Mouse (Mus musculus): ENCODE data around the gene Map3k13. TPM values are rescaled to one million over a fixed set of nuclear protein-coding genes. Genes with fewer than 3 reads are reported as not detected.

Map3k13 gene
- polyA plus RNA-seq, 1 experiment from 2014 or later: 3.5 TPM

DNA sequence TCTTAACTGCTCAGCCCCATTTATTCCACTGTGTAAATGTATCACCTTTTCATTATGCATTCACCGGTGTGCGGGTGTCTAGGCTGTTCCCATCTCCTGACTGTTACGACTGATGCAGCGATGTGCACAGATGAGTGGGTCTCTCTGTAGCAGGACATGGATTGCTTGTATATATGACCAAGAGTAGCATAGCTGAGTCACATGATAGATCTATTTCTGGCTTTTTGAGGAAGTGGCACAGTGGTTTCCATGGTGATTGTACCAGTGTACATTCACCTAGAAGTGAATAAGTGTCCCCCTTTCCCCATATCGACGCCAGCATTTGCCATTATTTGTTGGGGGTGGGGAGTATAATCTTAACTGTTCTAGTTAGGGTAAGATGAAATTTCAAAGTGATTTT, 119.2 kb downstream of the Map3k13 start:
- H3K27ac ChIP-seq (ENCODE audit: low read depth, low read length): no peak overlapping the region
- 93% methylated on average over 6 of the region's 6 CpGs for WGBS
- no peak for DNase-seq (ENCODE audit: low spot score)

DNA sequence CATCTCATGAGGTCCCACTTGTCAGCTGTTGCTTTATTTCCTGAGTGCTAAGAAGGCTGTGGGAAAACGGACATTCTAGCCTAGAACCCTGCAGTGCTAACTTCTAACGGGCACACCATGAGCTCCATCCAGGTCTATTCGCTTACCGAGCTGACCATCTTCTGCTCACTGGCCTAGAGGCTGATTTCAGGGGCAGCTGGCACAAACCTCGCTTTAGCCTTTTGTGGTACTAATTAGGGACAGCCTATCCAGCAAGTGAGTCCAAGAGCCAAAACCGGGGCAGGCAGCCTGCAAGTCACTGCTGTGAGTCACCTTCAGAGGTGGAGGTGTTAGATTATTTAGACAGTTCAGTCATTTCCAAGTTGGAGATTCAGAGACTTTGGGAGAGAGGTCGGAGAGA, 122.5 kb downstream of the Map3k13 start:
- WGBS: 65% methylated on average over 7 of the region's 7 CpGs
- Histone ChIP-seq H3K36me3 (ENCODE audit: control insufficient read depth, insufficient read depth, low read length) (no peaks in the 10 kb centered on the region), H3K9me3 (ENCODE audit: control insufficient read depth, low read length) (no peaks in the 10 kb centered on the region), H3K27ac (ENCODE audit: low read depth, low read length) (no peak overlapping the region), H3K4me1 (replicated peaks; ENCODE audit: control insufficient read depth, insufficient read depth, low read length) (no peaks in the 10 kb centered on the region), H3K9ac (ENCODE audit: low read length) (no peak overlapping the region), H3K4me3 (ENCODE audit: low read depth, low read length) (no peak overlapping the region), H3K27me3 (ENCODE audit: control insufficient read depth, insufficient read depth, low read length) (no peaks in the 10 kb centered on the region), H3K4me2 (ENCODE audit: low read depth, low read length, severe bottlenecking) (no peak overlapping the region)
- DNase-seq (ENCODE audit: low spot score) (no peak), ATAC-seq (replicated peaks; ENCODE audit: low FRiP score) (no peak)

More for the DNA sequence above, 119.2 kb downstream of the Map3k13 start:
- H3K4me1 ChIP-seq (replicated peaks; ENCODE audit: control insufficient read depth, insufficient read depth, low read length): no peaks in the 10 kb centered on the region
- ATAC-seq (replicated peaks; ENCODE audit: low FRiP score): no peak
- no peak overlapping the region for H3K4me2 ChIP-seq (ENCODE audit: low read depth, low read length, severe bottlenecking)
- H3K9me3 ChIP-seq (ENCODE audit: control insufficient read depth, low read length): no peaks in the 10 kb centered on the region
- no peak overlapping the region for H3K9ac ChIP-seq (ENCODE audit: low read length)
- H3K27me3 ChIP-seq (ENCODE audit: control insufficient read depth, insufficient read depth, low read length): no peaks in the 10 kb centered on the region
- no peaks in the 10 kb centered on the region for H3K36me3 ChIP-seq (ENCODE audit: control insufficient read depth, insufficient read depth, low read length)
- no peak overlapping the region for H3K4me3 ChIP-seq (ENCODE audit: low read depth, low read length)

DNA sequence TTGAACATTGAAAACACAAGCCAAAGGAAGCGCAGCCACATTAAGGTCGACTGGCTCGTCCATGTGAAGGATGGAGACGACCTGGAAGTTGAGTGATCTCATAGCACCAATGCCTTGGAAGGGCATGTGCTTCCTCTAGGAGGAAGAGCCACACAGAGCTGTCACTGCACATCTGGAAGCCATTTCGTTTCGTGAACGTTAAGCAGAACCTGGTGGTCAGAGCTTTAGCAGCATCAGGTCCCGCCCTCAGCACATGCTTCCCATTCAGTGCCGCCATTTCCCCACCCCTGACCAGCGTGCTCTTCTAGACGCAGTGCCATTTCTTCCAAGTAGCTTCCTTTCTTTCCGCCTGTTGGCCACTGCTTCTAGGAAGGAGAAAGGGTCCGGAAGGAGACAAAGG, 134.3 kb downstream of the Map3k13 start:
- ATAC-seq (replicated peaks; ENCODE audit: low FRiP score): no peak
- Histone ChIP-seq H3K27me3 (ENCODE audit: control insufficient read depth, insufficient read depth, low read length) (no peaks in the 10 kb centered on the region), H3K36me3 (ENCODE audit: control insufficient read depth, insufficient read depth, low read length) (no peaks in the 10 kb centered on the region), H3K4me2 (ENCODE audit: low read depth, low read length, severe bottlenecking) (no peak overlapping the region), H3K27ac (ENCODE audit: low read depth, low read length) (no peak overlapping the region), H3K4me1 (replicated peaks; ENCODE audit: control insufficient read depth, insufficient read depth, low read length) (no peaks in the 10 kb centered on the region), H3K4me3 (ENCODE audit: low read depth, low read length) (no peak overlapping the region), H3K9ac (ENCODE audit: low read length) (no peak overlapping the region), H3K9me3 (ENCODE audit: control insufficient read depth, low read length) (no peaks in the 10 kb centered on the region)
- WGBS: 81% methylated on average over 13 of the region's 13 CpGs
- no peak for DNase-seq (ENCODE audit: low spot score)

DNA sequence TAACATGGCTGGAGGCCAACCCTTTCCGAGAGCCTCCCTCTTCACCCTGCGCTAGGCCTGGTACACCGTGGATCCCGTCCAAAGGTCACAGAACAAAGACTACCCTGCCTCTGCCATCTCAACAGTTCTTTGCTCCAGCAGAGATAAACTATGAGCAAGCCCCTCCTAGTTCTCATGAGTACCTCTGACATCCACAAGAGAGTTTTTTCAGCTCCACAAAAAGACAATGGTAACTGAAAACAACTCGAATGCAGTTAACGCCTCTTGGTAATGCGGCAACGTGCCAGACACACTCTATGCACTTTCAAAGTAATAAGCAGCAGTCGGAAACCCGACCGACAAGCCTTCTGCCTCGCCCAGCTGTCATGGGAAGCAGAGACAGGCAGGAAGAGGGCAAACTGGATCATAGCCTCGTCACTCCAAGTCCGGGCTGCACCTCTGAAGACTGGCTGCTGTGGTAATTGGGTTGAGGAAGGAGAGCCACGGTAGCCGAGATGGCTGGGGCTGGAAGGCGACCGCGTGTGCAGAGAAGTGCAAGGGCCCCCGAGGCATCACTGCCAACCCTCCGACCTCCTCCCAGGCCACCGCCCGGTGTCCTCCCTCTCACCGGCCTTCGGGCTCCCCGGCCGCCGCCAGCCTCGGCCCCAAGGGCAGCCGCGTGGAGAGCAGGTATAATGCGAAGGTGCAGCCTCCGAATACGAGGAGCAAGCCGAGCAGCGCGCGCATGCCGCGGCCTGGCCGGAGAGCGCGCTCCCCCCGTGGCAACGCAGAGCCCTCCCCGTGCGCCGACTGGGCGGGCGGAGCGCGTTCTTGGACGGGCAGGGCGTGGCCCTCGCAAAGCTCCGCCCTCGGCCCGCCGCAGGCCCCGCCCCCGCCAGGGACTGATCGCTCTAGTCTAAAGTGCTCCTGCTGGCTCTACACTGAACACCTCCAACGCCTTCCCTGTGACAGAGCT, 152.9 kb downstream of the Map3k13 start, which contains the start of gene Tmem41a:
Gene Tmem41a (minus strand): TSS at position 792 of the 955 bp plus-strand sequence.
- 1% methylated on average over 63 of the region's 63 CpGs for WGBS
- Histone ChIP-seq H3K27me3 (ENCODE audit: control insufficient read depth, insufficient read depth, low read length) (no peaks in the 10 kb centered on the region), H3K27ac (ENCODE audit: low read depth, low read length) (no peak within 1 kb of the TSS), H3K4me1 (replicated peaks; ENCODE audit: control insufficient read depth, insufficient read depth, low read length) (peaks cover 3% of the 10 kb centered on the region; the same call in 1 of the 2 replicates), H3K4me3 (ENCODE audit: low read depth, low read length) (peak within 1 kb of the TSS; percentile 66), H3K4me2 (ENCODE audit: low read depth, low read length, severe bottlenecking) (peak within 1 kb of the TSS; percentile 92), H3K9ac (ENCODE audit: low read length) (peak within 1 kb of the TSS; percentile 74), H3K36me3 (ENCODE audit: control insufficient read depth, insufficient read depth, low read length) (no peaks in the 10 kb centered on the region), H3K9me3 (ENCODE audit: control insufficient read depth, low read length) (no peaks in the 10 kb centered on the region)
- DNase-seq (ENCODE audit: low spot score) (peak; percentile 93), ATAC-seq (replicated peaks; ENCODE audit: low FRiP score) (peak; percentile 98)

DNA sequence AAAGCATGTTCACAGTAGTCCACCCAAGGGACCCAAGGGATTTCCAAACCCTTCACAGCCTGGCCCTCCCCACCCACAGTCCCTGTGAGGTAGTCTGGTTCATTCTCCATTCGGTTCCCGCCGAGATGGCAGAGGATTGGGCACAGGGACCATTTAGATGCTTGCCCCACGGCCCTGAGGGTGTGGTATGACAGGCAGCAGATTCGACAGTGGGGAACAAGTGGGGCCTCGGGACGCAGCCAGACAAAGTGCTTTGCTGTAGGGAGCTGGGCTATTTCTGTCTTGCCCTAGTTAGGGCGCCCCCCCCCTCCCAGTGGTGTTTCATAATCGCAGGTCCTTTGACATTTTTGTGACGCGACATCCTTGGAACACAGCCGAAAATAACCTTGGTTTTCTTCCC, 161.4 kb downstream of the Map3k13 start:
- Histone ChIP-seq H3K9ac (ENCODE audit: low read length) (no peak overlapping the region), H3K4me2 (ENCODE audit: low read depth, low read length, severe bottlenecking) (no peak overlapping the region), H3K27me3 (ENCODE audit: control insufficient read depth, insufficient read depth, low read length) (no peaks in the 10 kb centered on the region), H3K27ac (ENCODE audit: low read depth, low read length) (no peak overlapping the region), H3K36me3 (ENCODE audit: control insufficient read depth, insufficient read depth, low read length) (no peaks in the 10 kb centered on the region), H3K4me1 (replicated peaks; ENCODE audit: control insufficient read depth, insufficient read depth, low read length) (no peaks in the 10 kb centered on the region), H3K9me3 (ENCODE audit: control insufficient read depth, low read length) (no peaks in the 10 kb centered on the region), H3K4me3 (ENCODE audit: low read depth, low read length) (no peak overlapping the region)
- WGBS: 87% methylated on average over 12 of the region's 12 CpGs
- no peak for DNase-seq (ENCODE audit: low spot score)
- ATAC-seq (replicated peaks; ENCODE audit: low FRiP score): no peak

DNA sequence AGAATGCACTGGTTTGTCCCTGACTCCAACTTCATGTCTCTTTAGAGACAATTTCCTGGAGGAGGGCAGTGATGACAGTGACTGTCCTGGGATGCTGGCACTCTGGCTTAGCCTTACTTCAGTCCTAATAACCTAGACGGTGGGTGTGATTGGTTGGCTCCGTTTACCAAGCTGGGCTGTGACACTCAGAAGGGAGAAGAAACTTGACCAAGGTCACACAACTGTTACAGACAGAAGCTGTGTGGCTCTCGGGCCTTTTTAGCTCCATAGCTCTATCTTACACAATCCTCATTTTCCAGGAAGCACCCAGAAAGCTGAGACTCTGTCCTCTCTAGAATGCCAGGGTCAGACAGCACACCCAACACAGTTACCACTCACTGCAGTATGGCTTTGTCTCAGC, 171.4 kb downstream of the Map3k13 start:
- WGBS: 77% methylated on average over 3 of the region's 3 CpGs
- no peak overlapping the region for H3K4me2 ChIP-seq (ENCODE audit: low read depth, low read length, severe bottlenecking)
- no peak overlapping the region for H3K27ac ChIP-seq (ENCODE audit: low read depth, low read length)
- no peaks in the 10 kb centered on the region for H3K4me1 ChIP-seq (replicated peaks; ENCODE audit: control insufficient read depth, insufficient read depth, low read length)
- no peak overlapping the region for H3K9ac ChIP-seq (ENCODE audit: low read length)
- H3K4me3 ChIP-seq (ENCODE audit: low read depth, low read length): no peak overlapping the region
- ATAC-seq (replicated peaks; ENCODE audit: low FRiP score) (no peak), DNase-seq (ENCODE audit: low spot score) (no peak)
- H3K9me3 ChIP-seq (ENCODE audit: control insufficient read depth, low read length): no peaks in the 10 kb centered on the region
- H3K27me3 ChIP-seq (ENCODE audit: control insufficient read depth, insufficient read depth, low read length): no peaks in the 10 kb centered on the region
- no peaks in the 10 kb centered on the region for H3K36me3 ChIP-seq (ENCODE audit: control insufficient read depth, insufficient read depth, low read length)

DNA sequence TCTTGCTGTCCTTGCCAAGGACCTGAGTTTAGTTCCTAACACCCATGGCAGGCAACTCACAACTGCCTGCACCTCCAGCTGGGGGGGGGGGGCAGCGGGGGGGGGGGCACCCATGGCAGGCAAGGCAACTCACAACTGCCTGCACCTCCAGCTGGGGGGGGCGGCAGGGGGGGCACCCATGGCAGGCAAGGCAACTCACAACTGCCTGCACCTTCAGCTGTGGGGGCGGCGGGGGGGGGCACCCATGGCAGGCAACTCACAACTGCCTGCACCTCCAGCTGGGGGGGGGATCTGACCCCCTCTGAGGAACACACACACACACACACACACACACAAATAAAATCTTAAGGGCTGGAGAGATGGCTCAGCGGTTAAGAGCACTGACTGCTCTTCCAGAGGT, 175.7 kb downstream of the Map3k13 start:
- no peak for ATAC-seq (replicated peaks; ENCODE audit: low FRiP score)

DNA sequence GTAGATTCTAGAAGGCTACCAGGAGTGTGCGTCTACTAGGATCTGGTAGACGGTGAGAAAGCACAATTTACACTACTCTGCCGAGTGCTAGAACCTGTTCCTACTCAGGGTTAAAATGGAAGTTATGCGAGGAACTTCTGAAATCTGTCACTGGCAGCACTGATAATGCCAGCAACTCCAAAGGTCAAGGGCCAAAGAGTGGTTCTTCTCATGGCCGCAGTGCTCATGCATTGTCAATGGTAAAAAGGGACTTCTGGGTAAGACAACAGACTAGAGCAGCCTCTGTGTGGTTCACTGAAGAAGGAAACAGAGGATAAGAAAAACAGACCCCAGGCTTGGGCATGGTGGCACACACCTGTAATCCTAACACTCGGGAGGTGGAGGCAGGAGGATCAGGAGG, 176.4 kb downstream of the Map3k13 start:
- no peak overlapping the region for H3K9ac ChIP-seq (ENCODE audit: low read length)
- H3K9me3 ChIP-seq (ENCODE audit: control insufficient read depth, low read length): no peaks in the 10 kb centered on the region
- no peaks in the 10 kb centered on the region for H3K4me1 ChIP-seq (replicated peaks; ENCODE audit: control insufficient read depth, insufficient read depth, low read length)
- DNase-seq (ENCODE audit: low spot score): no peak
- no peak overlapping the region for H3K4me3 ChIP-seq (ENCODE audit: low read depth, low read length)
- WGBS: 87% methylated on average over 6 of the region's 6 CpGs
- H3K4me2 ChIP-seq (ENCODE audit: low read depth, low read length, severe bottlenecking): no peak overlapping the region
- H3K27me3 ChIP-seq (ENCODE audit: control insufficient read depth, insufficient read depth, low read length): no peaks in the 10 kb centered on the region
- no peak for ATAC-seq (replicated peaks; ENCODE audit: low FRiP score)
- H3K36me3 ChIP-seq (ENCODE audit: control insufficient read depth, insufficient read depth, low read length): no peaks in the 10 kb centered on the region
- no peak overlapping the region for H3K27ac ChIP-seq (ENCODE audit: low read depth, low read length)

More for the DNA sequence above, 175.7 kb downstream of the Map3k13 start:
- H3K27ac ChIP-seq (ENCODE audit: low read depth, low read length): no peak overlapping the region
- no peak for DNase-seq (ENCODE audit: low spot score)
- H3K27me3 ChIP-seq (ENCODE audit: control insufficient read depth, insufficient read depth, low read length): no peaks in the 10 kb centered on the region
- no peaks in the 10 kb centered on the region for H3K36me3 ChIP-seq (ENCODE audit: control insufficient read depth, insufficient read depth, low read length)
- no peak overlapping the region for H3K4me3 ChIP-seq (ENCODE audit: low read depth, low read length)
- no peaks in the 10 kb centered on the region for H3K4me1 ChIP-seq (replicated peaks; ENCODE audit: control insufficient read depth, insufficient read depth, low read length)
- H3K9me3 ChIP-seq (ENCODE audit: control insufficient read depth, low read length): no peaks in the 10 kb centered on the region
- H3K4me2 ChIP-seq (ENCODE audit: low read depth, low read length, severe bottlenecking): no peak overlapping the region
- 78% methylated on average over 5 of the region's 5 CpGs for whole genome bisulfite sequencing
- H3K9ac ChIP-seq (ENCODE audit: low read length): no peak overlapping the region

DNA sequence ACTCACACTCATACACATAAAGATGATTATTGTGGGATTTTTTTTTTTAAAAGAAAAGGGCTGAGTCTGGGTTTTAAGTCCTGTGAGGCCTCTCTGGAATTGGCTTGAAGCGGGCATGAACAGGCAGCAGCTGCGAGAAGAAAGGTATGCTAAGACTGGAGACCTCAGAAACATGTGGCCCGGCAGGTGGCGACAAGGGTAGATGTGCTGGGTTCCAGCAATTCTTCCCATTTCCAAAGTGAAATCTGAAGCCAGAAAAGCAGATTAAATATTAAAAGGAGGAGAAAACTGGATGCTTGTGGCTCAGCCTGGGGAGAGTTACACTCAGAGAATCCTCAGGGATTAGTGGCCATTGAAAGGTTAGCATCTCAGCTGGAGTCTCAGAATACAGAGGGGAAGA, 177.3 kb downstream of the Map3k13 start:
- H3K4me1 ChIP-seq (replicated peaks; ENCODE audit: control insufficient read depth, insufficient read depth, low read length): no peaks in the 10 kb centered on the region
- H3K9me3 ChIP-seq (ENCODE audit: control insufficient read depth, low read length): no peaks in the 10 kb centered on the region
- H3K36me3 ChIP-seq (ENCODE audit: control insufficient read depth, insufficient read depth, low read length): no peaks in the 10 kb centered on the region
- H3K4me3 ChIP-seq (ENCODE audit: low read depth, low read length): no peak overlapping the region
- DNase-seq (ENCODE audit: low spot score) (no peak), ATAC-seq (replicated peaks; ENCODE audit: low FRiP score) (no peak)
- H3K4me2 ChIP-seq (ENCODE audit: low read depth, low read length, severe bottlenecking): no peak overlapping the region
- H3K27ac ChIP-seq (ENCODE audit: low read depth, low read length): no peak overlapping the region
- WGBS: 60% methylated on average over 4 of the region's 4 CpGs
- H3K27me3 ChIP-seq (ENCODE audit: control insufficient read depth, insufficient read depth, low read length): no peaks in the 10 kb centered on the region
- no peak overlapping the region for H3K9ac ChIP-seq (ENCODE audit: low read length)
